Mouse (Mus musculus): Measurements from ENCODE around the gene Pla2g12a.
A peak's percentile ranks its signal among the peaks of the same experiment; 100 is the strongest.

Gene Pla2g12a

GRCm38 (mm10) chr3:129878405-129879021, at the start of gene Pla2g12a:
Gene Pla2g12a (plus strand): TSS chr3:129878606.
- peak; percentile 94 to 97 for DNase-seq

GRCm38 (mm10) chr3:129830626-129831025, 47.8 kb upstream of the Pla2g12a start:
- no peak for DNase-seq

DNA sequence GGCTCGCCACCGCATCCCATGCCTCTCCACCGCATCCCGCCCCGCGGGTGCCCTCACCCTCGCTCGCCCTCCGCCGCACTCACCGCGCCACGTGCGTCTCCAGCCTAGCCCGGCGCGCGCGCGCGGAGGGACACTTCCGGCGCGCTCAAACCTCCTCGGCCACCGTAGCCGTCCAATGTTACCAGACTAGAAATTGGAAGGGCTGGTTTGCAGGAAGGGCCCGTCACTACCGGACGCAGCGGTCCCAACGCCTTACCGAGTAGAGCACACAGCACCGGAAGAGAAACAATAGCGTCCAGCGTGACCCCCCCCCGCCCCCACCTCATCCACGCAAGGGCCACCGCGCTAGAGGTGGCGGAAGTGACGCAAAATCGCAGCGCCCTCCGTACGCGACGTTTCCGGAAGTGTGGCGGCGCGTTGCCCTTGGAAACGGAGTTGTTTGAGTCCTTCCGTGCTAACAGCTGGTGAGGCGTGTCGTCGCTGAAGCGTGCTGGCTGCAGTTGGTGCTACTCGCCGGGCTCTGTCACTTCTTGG, 47.3 kb upstream of the Pla2g12a start, which contains the start of gene Gar1:
Gar1 (minus strand) TSS at position 362 of the 534 bp plus-strand sequence.
- peak; percentile 97 for DNase-seq

DNA sequence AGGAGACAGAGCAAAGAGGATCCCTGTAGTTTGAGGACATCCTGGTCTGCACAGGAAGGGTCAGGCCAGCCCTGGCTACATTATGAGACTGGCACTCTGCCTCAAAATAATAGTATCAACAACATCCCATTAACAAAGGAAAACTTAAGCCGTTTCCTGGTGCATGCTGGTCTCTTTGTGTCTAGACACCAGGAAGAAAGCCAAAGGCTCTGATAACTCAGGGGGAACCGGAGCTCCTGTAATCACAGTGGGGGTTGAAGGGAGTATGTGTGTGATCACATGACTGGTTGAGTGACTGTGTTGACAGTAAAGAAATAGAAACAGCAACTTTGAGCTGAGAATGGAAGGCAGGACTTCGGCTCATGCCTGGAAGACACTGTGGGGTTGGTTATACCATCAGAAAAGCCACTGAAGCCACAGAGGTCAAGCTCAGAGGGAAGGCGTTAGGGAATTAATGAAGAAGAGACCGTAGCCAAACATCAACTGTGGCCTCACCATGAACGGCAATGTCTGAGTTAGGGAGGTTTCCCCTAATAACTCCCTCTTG, 42.9 kb upstream of the Pla2g12a start, which contains the start of gene Cfi:
Cfi (plus strand) TSS at position 497 of the 547 bp plus-strand sequence.
- no peak for DNase-seq

DNA sequence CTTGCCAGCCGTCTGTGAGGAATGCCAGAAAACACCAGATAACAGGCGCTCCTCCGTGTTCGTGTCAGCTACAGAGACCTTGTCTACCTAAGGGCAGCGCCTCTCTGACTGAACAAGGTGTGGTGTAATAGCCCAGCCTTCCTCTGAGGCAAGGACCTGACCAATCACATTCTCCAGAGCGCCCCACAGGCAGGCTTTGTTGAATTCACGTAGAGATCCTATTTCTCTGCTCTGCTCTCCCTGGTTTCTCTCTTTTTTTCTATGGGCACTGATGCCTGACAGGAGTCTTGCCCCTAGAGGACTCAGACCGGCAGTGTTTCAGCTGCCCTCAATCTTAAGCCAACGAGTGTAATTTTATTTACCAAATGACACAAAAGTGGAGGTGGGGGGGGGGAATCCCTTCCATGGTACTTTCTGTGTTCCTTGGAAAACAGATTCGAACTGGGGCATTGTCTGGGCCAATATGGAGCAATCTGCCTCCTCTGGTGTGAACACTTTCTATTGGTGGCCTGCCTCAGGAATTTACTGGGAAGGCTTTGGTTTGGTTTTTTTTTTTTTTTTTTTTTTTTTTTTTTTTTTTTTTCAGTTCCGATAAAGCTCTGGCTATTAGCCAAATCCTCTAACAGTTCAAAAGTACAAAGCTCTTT, 42.2 kb upstream of the Pla2g12a start:
- DNase-seq: no peak

GRCm38 (mm10) chr3:129836965-129837364, 41.4 kb upstream of the Pla2g12a start:
- no peak for DNase-seq

- DNase-seq: no peak
Measured at GRCm38 (mm10) chr3:129838017-129838416, 40.4 kb upstream of the Pla2g12a start.

DNA sequence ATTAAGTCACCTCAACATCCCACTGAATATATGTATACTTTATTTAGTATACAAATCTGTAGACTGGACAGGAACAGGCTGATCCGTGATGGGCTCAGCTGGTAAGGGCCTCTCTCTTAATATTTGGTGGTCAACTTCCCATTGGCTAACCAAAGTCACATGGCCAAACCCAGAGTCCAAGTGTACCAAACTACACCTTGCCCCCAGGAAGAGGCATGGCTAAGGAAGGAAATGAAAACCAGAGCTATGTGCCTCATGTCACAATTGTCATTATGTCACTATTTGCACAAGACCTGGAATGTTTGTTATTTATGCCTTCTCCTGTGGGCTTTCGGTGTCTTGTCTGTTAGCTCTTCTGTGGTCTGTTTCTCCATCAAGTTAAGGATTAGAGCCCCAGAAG, 32.5 kb upstream of the Pla2g12a start:
- no peak for DNase-seq

- DNase-seq: no peak
Measured at GRCm38 (mm10) chr3:129846846-129847245, 31.6 kb upstream of the Pla2g12a start.

- no peak for DNase-seq
Measured at GRCm38 (mm10) chr3:129862592-129862991, 15.8 kb upstream of the Pla2g12a start.

- peak; percentile 48 to 73 for DNase-seq
Measured at GRCm38 (mm10) chr3:129863698-129864097, 14.7 kb upstream of the Pla2g12a start.

- DNase-seq: no peak
Measured at GRCm38 (mm10) chr3:129877327-129877726, 1.1 kb upstream of the Pla2g12a start.

GRCm38 (mm10) chr3:129879131-129879757, 838 bp downstream of the Pla2g12a start:
- peak in 1 of 2 experiments; percentile 31 for DNase-seq

GRCm38 (mm10) chr3:129879913-129880312, 1.5 kb downstream of the Pla2g12a start:
- no peak for DNase-seq

DNA sequence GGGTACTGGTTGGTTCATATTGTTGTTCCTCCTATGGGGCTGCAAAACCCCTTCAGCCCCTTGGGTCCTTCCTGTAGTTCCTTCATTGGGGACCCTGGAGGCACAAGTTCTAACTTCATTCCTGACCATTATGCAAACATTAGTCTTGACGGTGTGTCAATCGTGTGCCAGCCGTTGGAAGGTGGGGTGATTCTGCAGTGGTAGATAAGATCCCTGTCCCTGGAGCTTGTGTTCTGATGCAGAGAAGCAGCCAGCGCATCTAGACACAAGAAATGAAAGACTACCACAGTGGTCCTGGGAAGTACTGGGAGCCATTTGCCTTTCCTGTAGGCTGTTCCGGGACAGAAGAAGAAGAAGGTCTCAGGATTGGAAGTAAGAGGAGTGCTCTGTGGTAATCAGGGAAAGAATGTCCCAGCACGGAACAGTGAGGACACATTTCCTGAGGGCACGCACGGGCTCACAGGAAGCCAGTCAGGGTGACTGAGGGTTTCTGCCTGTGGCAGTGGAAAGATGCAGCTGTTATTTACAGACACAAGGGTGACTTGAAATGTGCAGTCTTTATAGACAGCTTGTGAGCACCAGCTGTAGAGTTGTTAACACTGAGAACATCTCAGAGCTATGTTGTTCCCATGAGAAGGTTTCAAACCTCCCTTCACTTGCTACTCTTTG, 2.7 kb downstream of the Pla2g12a start:
- no peak for DNase-seq

GRCm38 (mm10) chr3:129885577-129885976, 7.2 kb downstream of the Pla2g12a start:
- no peak for DNase-seq

GRCm38 (mm10) chr3:129886430-129886829, 8.0 kb downstream of the Pla2g12a start:
- no peak for DNase-seq

DNA sequence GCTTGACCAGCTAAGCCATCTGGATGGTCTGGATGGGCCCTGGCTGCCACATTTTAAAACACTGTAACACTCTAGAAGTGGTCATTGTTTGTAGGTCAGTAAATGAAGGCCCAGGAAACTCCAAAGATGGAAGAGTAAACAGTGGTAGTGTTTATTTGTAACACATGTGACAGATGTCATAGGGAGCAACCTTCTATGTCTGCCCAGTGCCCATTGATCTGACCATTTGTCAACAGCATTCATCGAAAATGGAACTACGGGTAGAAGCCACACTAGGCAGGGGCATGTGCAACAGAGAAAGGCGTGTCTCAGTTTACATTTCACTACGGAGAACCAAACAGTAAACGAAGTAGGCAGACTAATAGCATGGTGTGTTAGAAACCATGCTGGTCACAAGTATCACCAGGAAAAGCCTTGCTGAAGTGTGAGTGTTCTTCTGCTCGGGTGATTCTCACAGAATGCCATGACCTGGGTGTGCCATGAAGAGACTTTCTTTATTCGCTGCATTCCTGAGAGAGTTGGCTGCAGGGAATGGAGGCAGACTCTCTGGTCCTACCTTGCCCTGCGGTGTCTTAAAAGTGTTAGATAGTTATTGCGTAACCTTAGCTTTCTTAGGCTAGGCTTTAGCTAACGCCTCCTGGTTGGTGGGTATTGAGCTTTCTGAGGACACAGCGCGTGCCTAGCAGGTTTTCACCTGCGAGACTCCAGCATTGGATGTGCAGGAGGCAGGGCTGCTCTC, 9.5 kb downstream of the Pla2g12a start:
- no peak for DNase-seq

- DNase-seq: no peak
Measured at GRCm38 (mm10) chr3:129892003-129892402, 13.6 kb downstream of the Pla2g12a start.

- no peak for DNase-seq
Measured at GRCm38 (mm10) chr3:129893143-129893542, 14.7 kb downstream of the Pla2g12a start.

DNA sequence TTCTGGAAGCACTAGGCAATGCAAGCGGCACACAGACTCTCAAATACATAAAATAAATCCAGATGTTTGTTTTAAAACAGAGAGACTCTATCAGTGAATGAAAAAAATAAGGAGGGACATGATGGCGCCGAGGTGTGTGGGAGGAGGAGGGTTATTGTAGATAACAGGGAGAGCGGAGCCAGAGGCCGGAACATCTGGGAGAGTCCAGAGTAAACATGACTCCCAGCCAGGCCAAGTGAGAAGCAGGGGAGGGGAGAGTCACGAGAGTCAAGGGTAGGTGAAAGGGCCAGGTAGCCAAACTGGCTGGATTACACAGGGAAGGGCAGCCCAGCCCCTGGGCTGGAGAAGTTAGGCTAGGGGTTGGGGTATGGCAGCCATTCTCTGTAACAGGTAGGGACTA, 18.2 kb downstream of the Pla2g12a start:
- no peak for DNase-seq

DNA sequence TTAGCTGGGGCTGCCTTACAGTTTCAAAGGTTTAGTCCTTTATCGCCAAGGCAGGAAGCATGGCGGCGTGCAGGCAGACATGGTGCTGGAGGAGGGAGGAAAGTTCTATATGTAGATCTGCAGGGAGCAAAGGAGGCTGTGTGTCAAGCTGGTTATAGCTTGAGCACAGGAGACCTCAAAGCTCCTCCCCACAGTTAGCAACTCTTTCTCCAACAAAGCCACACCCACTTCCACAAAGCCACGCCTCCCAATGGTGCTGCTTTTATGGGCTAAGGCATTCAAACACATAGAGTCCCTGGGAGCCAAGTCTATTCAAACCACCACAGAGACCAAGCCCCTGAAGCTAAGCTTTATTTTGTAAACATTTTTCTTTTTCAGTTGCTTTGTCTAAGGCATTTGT, 20.5 kb downstream of the Pla2g12a start:
- no peak for DNase-seq
